Mouse (Mus musculus) G1E (cell line): ENCODE measurements at regions not wholly inside any gene's neighbourhood (a gene's known extent, or its start where the extent isn't known, plus 50 kb on each side); places are given as distances from the start of the nearest gene placed in this dataset.

ENCODE experiments used
- CTCF ChIP-seq: IDR thresholded peaks from 2 replicates; pipeline ENCODE4 v1.5.1; 2012; ENCODE audit warnings: low read depth, low read length, inconsistent platforms, mixed read lengths
- GATA1 ChIP-seq: IDR thresholded peaks from 2 replicates; pipeline ENCODE4 v1.6.1; 2012; ENCODE audit warnings: borderline replicate concordance, low read length, inconsistent platforms, mixed read lengths
- POLR2AphosphoS5 ChIP-seq: IDR thresholded peaks from 2 replicates; pipeline ENCODE4 v1.6.1; 2012; ENCODE audit warnings: low read depth, low read length, inconsistent platforms; ENCODE audit not compliant: insufficient replicate concordance
- TAL1 ChIP-seq: conservative IDR thresholded peaks from 2 replicates; pipeline ENCODE4 v1.6.1; 2012; ENCODE audit warnings: low read depth, low read length, inconsistent platforms, mixed read lengths

GRCm38 (mm10) chr9:47081407-47081806 lies 82.9 kb downstream of the Gm4791 start:
- TF ChIP-seq CTCF = no peak
- TF ChIP-seq GATA1 = no peak
- no peak for TF ChIP-seq TAL1
- TF ChIP-seq POLR2AphosphoS5 = no peak
